Mouse (Mus musculus): ENCODE measurements around the gene Pard3b.

Gene Pard3b

DNA sequence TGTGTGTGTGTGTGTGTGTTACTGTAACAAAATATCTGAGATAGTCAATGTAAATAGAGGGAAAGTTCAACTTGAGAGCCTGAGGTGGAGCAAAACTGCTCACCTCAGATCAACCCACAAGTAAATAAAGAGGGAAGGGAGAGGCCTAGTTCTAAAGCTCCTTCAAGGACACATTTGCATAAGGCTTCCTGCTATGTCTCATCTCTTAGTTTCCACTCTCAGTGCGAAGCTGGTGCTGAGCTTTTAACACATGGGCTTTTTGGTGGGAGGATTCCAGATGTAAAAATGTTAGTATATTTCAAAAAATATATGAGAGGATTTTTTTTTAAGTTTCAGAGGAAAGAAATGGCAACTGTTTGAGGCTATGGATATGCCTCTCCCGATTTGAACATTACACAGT, 294.9 kb downstream of the Pard3b start:
- DNase-seq: no peak

DNA sequence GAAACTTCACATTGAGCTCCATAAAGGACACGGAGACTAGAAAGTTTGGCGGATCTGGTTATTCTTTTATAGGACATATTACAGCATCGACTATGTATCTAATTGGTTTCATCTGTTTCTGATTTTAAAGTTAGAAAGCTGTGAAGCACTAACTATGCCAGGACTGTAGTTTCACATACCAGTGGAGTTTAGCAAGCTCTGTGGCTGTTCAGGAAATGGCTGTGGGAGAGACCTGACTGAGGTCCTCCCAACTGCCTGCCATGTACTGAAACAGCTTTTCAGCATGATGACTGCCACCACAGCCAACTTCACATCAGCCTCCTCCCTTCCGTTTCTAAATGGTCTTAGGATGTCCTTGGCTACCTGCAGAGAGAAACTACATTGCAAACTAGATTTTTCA, 296.1 kb downstream of the Pard3b start:
- no peak for DNase-seq

DNA sequence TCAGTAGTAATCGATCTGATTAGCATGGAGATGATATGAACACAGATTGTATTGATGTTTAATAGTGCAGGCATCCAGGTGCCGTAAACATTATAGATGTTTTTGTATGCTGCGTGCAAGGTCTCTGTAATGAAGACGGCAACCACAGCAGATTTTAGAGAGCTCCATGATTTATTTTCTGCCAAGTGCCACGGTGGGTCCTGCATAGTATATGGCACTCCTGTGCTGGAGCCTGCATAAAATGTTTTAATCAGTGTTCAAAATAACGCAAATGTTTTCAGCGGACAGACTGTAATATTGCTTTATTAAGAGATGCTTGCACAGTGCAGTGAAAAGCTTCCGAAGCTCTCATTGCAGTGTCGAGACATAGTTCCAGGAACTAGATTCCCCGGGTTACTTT, 301.3 kb downstream of the Pard3b start:
- no peak for DNase-seq

DNA sequence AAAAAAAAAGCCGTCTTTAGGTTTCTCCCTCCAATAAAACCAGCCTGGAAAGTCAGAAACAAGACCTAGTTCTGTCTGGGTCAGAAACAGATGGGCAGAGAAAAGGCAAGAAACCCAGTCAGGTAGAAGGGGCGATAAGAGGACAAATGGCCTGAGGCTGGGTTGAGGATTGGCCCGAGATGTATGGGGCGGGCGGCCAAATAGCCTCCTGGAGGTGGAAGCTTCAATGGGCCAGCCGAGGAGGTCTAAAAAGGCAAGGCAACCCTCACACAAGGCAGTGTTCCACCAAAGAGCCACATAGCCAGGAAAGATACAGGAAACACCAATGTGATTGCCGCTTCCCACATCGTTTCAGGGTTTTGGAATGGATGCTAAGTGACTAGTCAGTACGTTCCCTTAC, 322.9 kb downstream of the Pard3b start:
- no peak for DNase-seq

DNA sequence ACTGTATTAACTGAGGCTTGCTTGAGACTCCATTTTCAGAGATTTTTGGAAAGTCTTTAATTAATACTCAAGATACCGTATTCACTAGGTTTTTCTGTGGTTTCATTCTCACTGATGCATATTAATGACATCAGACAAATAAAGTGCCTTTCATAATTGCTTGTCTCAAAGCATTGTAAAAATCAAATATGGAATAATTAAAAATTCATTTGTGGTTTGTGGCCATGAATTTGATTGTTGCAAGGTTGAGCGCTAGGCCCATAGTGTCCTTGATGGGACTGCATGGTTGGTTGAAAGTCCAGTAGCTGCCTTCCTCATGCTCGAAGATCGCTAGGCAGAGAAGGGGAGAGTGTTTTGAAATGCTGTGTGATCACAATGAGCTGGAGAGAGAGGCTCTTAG, 323.9 kb downstream of the Pard3b start:
- DNase-seq: no peak

DNA sequence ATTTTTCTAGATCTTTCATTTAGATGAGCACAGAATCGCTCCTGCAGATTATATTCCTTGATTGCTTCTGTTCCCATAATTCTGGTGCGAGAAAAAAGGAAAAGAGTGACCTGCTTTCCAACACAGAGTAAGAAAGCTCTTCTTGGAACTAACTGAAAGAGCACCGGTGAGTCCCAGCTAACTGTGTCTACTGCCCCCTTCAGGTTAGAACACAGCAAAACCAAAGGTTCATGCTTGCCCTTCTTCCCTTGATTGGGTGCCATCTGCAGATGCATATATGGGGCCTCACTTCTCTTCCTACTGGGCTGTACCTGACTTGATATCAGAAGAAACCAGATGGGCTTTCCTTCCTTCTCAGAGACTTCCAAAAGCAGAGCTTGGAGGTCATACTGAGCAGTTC, 328.5 kb downstream of the Pard3b start:
- no peak for DNase-seq

DNA sequence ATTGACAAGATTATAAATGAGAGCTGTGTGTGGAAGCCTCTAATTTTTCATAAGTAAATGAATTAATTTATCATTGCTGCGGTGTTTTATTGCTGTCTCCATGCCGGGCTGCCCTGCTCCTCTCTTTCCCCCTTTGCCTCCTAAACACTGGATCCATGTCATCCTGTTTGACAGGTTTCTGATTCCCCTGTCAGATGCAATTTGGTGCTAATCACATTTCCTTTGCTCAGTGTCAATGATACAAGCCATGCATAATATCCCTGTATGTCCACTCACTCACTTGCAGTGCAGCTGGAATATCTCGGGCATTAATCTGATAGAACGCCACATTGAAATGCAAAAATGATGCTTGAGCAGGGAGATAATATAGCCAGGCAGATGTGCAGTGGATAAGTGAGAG, 329.2 kb downstream of the Pard3b start:
- no peak for DNase-seq

DNA sequence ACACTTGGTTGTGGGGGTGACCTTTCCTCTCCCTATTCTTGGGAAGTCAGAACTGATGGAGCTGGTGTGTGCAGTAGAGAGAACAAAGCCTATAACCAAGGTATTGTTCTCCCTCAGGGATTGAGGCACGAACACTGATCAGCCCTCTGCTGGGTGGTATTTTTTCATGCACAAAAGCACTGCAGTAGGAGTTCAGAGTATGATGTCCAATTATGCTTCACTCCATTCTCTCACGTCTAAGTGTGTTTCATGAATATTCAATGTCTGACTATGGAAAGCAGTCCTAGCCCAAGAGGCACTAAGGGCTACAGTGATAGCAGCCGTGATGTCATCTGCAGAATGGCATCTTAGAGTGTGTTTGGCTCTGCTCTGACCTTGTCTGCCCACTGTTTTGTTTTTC, 359.1 kb downstream of the Pard3b start:
- DNase-seq: no peak

DNA sequence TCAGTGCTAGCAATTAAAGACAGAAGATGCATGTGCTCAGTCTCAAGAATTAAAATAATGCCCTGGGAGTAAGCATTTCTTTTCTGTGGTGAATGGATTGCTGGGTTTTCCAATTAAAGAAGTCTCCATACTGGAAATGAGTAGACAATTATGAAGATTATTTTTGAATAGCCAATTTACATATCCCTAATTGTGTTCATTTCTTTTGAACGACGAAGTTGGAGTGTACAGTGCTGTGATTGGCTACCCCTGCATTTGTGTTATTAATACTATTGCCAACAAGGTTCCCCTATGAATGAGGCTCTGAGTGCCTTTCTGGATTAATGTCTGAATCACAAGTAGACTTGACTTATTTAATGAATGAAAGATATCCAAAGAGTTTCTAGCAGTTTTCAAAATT, 370.2 kb downstream of the Pard3b start:
- DNase-seq: no peak

DNA sequence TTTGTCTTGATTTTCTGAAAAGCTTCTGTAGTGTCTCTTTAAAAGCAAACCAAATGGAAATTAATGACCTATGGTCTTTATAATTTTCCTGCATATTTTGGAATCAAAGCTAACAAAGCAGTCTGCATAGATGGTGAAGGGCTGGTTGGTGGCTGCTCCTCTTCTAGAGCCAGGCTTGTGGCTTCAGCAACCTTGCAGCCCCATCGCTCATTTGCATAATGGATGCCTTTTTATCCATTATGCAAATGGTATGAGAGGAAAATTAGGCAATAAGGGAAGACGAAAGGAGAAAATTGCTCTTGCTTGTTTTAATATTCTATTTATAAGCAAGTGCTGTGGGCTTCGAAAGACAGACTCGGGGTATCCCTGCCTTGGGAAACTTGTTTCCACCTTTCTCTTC, 373.1 kb downstream of the Pard3b start:
- no peak for DNase-seq

DNA sequence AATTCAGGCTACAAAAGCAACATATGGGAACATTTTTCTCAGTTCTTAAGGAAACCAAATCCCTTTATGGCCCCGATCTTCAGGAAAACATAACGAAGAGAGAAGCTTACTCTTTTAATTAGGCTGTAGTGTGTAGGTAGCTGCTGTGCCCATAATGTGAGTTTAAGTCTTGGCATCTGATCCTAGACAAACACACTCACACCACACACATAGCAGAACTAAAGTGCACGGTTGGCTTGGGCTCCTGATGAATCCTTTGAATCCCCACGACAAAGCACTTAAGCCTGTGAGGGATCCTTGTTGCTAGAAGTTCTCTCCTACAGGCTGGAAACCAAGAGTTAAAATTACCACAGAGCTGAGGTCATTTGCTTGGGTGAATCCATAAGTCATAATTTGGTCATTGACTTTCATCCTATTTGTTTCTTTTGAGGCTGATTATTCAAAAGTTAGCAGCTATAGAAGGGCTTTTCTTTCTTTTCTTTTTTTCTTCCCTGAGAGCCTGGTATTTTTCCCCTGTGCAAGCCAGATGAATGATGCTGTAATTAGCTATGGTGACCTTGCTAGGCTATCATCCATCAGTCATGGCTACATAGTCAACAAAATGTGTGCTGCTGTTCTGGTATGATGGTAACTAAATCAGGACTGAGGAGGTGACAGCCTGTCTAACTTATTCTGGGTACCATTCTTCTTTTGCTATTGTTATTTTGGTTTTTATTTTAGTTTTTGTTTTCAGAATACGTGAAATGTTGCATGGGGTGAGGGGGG, 378.1 kb downstream of the Pard3b start:
- no peak for DNase-seq

DNA sequence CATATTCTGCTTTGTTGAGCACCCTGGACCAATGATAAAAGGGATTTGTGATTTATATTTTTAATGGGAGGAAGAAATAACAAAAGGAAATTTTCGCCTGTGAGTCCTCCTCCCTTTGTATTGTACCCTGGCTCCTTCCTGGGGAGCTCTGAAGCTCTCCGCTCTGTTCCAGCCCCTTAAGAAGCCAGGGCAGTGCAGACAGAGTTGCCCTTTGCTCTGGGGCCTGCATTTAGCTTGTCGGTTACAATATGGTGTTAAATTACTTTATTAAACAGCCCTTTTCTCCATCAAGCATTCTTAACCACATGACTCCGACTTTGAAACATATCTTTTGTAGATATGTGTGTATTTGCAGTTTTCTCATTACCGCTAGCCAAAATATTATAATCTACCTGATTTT, 379.7 kb downstream of the Pard3b start:
- DNase-seq: no peak

DNA sequence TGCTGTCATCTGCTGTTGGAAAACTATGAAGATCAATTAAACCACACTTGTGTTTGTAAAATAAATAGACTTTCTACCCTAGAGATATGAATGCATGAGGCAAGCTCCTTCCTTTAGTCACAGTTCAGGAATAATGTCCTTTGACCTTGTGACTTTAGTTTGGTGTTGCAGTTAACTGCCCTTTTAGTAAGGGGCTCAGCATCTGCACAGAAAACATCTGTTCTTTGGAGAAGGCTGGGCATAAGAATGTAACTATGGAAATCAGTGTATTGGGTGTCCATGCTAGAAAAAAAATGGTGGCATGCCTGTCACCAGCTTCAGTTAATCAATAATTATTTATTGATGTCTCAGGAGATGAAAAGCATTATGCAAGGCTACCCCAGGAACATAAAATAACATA, 381.1 kb downstream of the Pard3b start:
- no peak for DNase-seq

DNA sequence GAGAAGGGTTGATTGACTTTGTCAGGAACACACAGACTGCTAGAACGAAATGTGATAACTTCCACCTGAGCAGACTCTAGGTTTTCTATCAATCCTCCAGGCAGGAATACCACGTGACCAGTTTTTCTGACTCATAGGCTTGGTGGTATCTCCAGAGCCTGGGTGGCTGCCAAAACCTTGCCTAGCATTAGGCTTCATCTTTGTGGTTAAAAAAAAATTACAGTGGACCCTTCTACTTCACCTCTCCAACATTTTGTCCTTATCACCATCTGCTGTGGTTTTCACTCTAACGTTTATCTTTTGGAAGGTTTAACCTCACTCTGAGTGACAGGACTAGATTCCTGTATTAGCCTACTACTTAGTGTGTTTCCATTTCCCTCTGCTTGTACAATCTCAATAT, 403.1 kb downstream of the Pard3b start:
- DNase-seq: no peak

DNA sequence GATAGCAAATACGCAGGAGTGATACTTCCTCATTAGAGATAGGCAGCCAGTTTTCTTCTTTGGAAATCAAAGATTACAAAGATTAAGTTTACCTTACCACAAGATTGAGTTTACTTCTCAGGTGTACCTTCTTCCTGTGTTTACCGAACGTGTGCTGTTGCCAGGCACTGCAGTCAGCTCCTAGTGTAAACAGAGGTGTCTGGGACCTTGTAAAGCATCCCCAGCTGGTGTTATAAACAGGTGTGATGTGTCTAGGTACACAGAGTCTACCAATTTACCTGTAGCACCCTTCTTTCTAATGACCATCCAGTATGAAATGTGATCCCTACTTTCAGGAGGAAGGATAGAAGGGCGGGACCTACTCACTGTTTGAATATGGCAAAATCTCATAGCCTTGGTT, 410.0 kb downstream of the Pard3b start:
- DNase-seq: no peak

DNA sequence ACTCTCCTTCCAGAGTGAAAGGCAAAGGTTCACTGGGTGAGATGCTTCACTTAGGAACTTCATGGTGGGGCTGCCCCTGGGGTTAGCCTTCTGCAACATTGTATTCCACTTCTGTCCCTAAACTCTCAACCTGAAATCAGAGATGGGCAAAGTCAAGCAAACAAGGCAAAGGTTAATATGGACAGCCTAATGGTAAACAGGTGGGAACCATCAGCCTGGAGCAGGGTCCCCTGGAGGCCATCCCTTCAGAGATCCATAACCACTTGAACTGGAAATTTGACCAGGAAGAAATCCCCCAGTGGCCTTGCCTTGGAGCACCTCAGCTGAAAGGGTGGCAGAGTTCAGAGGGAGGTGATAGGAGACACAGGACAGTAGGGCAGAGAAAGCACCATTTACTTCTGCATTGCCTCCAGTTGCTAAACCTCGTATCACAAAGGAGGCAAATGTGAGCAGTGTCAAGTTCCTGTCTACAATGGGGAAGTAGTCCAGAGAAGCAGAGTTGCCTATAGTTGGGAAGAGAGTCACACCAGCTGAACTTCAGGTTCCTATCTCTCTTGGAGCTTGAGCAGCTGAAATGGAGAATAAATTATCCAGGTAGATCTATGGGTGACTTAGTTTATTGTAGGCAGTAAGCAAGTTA, 412.7 kb downstream of the Pard3b start:
- no peak for DNase-seq

DNA sequence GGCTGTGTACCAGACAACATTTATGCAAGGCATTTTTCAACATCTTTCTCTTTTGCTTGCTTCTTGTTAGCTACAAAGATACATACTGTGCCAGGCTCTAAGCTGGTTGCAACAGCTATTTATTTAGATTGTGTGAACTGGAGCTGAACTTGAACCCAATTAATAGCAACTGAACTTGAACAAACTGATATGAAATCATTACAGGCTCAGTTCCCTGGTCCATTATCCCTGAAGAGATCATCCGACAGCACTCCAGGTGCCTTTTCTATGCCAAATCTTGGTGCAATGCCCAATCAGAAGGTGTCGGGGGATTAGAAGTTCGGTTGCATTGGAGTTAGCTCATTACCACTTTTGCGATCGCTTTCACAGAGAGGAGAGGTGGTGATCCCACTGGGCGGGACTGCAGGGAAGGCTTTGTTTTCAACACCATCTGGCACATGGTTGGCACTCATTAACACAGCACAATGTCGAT, 414.6 kb downstream of the Pard3b start:
- no peak for DNase-seq

DNA sequence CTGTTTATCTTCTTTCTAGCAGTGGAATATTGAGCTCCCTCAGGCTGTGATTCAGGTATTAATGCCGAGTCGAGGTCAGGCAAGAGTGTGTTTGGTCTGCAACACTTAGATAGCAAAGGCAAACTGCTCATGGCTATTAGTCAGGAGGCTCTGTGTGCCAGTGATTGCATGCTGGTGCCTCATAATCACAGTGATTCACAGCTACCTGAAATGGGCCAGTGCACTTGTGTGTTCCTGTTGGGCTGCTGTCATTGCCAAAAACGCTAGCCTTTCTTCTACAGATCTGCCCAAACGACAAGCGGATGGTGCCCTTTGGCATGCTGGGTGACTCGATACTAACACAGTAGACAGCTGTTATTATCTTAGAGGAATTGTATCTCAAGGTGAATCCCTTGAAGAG, 416.7 kb downstream of the Pard3b start:
- DNase-seq: no peak

DNA sequence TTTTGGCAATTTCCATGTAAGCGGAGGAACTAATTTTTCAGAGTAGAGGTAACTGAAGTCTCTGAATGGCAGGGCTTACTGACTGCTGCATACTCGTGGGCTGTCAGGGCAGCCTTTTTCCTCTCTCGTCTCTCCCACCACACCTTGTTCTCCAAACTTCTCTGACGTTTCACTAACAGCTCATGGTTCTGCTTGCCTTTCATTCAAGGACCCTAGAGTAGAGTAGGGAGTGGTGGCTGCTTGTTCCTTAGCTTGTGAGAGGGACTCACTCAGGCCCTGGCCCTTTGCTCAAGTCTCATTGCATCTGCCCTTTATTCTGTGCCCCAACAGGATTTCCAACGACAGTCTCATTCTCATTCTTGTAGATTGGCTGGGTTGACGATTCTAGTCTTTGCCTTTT, 432.0 kb downstream of the Pard3b start:
- no peak for DNase-seq

DNA sequence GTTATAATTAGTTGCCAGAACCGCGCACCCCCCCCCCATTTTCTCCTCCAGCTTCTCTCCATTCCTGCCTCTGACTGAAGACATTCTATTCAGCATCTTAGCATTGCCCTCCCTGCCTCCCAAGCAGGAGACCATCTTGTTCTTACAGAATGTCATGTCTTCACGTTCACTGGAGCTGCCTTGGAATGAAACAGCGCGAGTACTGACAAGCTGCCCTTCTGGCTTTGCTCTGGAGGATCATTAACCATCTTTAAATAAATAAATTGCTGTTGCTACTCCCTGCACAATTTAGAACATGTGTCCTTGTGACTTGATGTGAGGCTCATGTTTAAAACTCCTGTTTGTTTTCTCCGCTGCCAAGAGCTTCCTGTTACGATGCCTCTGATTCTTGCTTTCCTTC, 432.5 kb downstream of the Pard3b start:
- no peak for DNase-seq

DNA sequence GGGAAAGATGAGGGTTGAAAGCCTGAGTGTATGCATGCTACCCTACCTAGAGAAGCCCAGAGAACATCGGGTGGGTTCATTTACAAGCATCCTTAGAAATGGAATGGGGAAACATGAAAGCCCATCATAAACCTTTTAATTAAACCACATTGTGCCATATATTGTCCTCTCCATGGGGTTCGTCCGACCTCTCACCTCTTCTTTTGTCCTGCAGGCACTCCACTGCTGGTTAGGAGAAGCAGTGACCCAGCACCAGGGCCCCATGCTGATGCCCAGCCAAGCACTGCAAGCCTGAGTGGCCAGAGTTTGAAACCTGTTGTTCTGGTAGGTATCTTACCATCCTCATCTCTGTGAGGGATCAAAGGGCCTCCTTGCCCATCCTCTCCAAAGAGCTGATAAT, 437.5 kb downstream of the Pard3b start:
- DNase-seq: no peak

DNA sequence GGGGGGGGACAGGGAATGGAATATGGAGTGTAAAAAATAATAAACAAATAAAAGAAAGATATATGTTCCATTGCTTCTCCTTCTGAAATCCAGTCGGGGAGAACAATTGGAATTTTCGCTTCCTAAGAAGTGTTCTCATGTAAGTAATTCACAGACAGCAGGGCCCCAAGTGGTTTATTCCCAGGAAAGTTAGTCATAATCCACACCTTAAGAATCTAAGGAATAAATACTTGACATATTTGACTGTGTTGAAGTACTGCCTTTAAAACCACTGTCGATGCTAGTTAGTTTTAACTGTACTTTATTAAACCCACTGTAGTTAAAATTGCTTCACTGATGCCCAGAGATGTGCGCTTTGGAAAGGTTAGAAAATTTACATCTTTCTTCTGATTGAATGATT, 442.5 kb downstream of the Pard3b start:
- no peak for DNase-seq

DNA sequence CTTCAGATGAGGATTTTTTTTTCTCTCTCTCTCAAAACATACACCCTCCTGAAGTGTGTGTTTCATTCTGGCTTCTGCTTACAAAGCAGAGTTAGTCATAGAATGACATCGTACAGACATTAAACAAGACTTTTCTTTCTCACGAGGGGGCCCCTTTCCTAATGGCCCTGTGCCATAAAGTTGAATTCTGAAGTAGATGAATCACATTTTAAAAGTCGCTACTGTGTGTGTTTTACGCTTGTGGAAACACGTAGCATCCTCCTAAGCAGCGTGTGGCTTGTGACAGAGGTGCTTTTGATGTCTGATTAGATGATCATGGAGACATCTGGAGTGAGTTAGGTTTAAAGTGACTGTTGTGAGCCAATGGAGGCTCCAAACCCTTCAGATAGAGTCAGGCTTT, 447.4 kb downstream of the Pard3b start:
- no peak for DNase-seq

DNA sequence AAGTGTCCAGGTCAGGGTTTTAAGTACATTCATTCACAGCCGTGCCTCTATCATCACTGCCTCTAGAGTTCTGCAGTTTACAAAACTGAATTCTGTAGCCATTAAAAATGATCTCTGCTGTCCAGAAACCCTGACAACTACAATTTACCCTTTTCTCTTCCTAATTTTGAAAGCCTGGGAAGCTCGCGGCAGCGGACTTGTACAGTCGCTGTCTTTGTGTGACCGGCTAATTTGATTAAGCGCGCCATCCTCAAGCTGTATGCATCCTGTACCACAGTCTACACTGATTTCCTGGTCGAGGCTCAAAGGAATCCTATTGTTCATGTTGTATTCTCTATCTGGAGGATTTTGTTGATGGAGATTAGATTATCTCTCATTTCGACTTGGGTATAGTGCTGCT, 448.8 kb downstream of the Pard3b start:
- no peak for DNase-seq

DNA sequence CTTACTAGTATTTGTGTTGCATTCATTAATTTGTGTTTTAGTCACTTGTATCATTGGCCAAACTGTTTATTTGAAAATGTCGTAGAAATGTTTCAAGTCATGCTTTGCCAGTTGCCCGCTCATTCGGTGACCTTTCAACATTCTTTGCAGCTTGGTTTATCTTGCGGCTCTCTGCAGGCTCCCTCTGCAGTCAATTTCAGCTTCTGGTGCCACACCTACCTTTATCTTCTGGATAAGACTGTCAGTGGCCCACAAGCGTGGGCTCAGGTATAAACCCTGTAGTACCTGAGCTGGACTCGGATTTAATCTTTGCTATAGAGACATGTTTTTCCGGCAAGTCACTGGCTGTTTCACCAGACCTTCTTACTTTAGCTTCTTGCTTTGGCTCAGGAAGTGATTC, 456.3 kb downstream of the Pard3b start:
- no peak for DNase-seq
